Mouse (Mus musculus) midbrain, embryonic 11.5 days (tissue): ENCODE measurements around the gene Polr3b. TPM values are rescaled to one million over a fixed set of nuclear protein-coding genes. Genes with fewer than 3 reads are reported as not detected.

Source experiments
- ATAC-seq: fragments of 200-750 bp; cut with Nextera tagmentation; 2 replicates; pipeline ENCODE4 v1.8.0; 2017; ENCODE audit warnings: moderate TSS enrichment, moderate library complexity; ENCODE audit not compliant: low FRiP score
- DNase-seq: peaks from one replicate; pipeline ENCODE4 v3.0.0; 2015; ENCODE audit warnings: low spot score; ENCODE audit errors: missing footprints
- H3K27ac ChIP-seq: fragments of 300-500 bp; sonication (generic); 2 replicates; pipeline ENCODE4 v1.5.1; 2014; ENCODE audit warnings: low read depth, low read length
- H3K27me3 ChIP-seq: fragments of 300-500 bp; sonication (generic); 2 replicates; pipeline ENCODE4 v1.6.1; 2014; ENCODE audit warnings: mild to moderate bottlenecking, low read length, moderate library complexity, mixed read lengths; ENCODE audit not compliant: control insufficient read depth, insufficient read depth
- H3K36me3 ChIP-seq: fragments of 300-500 bp; sonication (generic); 2 replicates; pipeline ENCODE4 v1.6.1; 2014; ENCODE audit warnings: mild to moderate bottlenecking, low read length, moderate library complexity, mixed read lengths; ENCODE audit not compliant: control insufficient read depth, insufficient read depth
- H3K4me1 ChIP-seq: fragments of 300-500 bp; sonication (generic); 2 replicates; pipeline ENCODE4 v1.6.1; 2014; ENCODE audit warnings: low read length; ENCODE audit not compliant: control insufficient read depth, insufficient read depth
- H3K4me2 ChIP-seq: fragments of 300-500 bp; sonication (generic); 2 replicates; pipeline ENCODE4 v1.6.1; 2014; ENCODE audit warnings: mild to moderate bottlenecking, moderate library complexity
- H3K4me3 ChIP-seq: fragments of 300-500 bp; sonication (generic); 2 replicates; pipeline ENCODE4 v1.5.1; 2014; ENCODE audit warnings: low read depth, low read length
- H3K9ac ChIP-seq: fragments of 300-500 bp; sonication (generic); 2 replicates; pipeline ENCODE4 v1.6.1; 2014; ENCODE audit warnings: low read length
- H3K9me3 ChIP-seq: fragments of 300-500 bp; sonication (generic); 2 replicates; pipeline ENCODE4 v1.6.1; 2016; ENCODE audit warnings: low read length; ENCODE audit not compliant: control insufficient read depth
- WGBS: fragments of 180-500 bp; shearing (Covaris S2); extraction: QIAGEN DNeasy Blood & Tissue Kit; methylation state at CpG from one replicate; pipeline ENCODE4 v1.1.7; 2014; 5-methylcytosine and 5-hydroxymethylcytosine counted together
- polyA plus RNA-seq: library from polyadenylated mRNA; unstranded; fragments of >200 nt; fragmentation: Nextera tagmentation; extraction: Ambion mirVana; gene quantifications from 2 replicates; pipeline ENCODE4 v1.2.1, GENCODE M21; 2014

The Polr3b gene
- polyA plus RNA-seq, 1 experiment from 2014 or later, result 16.0 TPM

GRCm38 (mm10) chr10:84772380-84773130 lies 150.5 kb downstream of the Polr3b start:
- DNase-seq (peak; percentile 82), ATAC-seq (peak; percentile 59)
- Histone ChIP-seq H3K9me3 (no peaks in the 10 kb centered on the region), H3K27ac (no peak overlapping the region), H3K4me2 (no peak overlapping the region), H3K9ac (no peak overlapping the region), H3K27me3 (no peaks in the 10 kb centered on the region), H3K36me3 (no peaks in the 10 kb centered on the region), H3K4me3 (no peak overlapping the region), H3K4me1 (peaks cover 10% of the 10 kb centered on the region)
- WGBS, result 86% methylated on average over 4 of the region's 4 CpGs

DNA sequence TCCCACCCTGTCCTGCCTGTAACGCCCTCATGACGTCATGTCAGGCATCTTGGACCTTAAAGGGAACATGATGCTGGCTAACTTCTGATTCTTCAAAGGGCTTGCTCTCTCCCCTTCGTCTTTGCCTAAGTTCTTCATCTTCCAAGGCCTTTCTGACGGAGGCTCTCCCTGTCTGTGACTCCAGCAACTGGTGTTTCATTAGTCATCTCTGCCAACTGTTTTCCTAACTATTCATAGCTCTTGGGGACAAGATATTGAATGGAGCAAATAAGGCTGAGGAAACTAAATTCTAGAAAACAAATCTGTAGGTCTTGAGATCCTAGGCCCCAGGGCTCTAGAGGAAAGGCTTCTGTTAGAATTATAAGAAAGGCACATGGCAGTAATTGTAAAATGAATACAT lies 151.8 kb downstream of the Polr3b start:
- Histone ChIP-seq H3K9me3 (no peaks in the 10 kb centered on the region), H3K4me1 (peaks cover 10% of the 10 kb centered on the region), H3K4me2 (no peak overlapping the region), H3K9ac (no peak overlapping the region), H3K27ac (no peak overlapping the region), H3K27me3 (no peaks in the 10 kb centered on the region), H3K4me3 (no peak overlapping the region), H3K36me3 (no peaks in the 10 kb centered on the region)
- WGBS, result 92% methylated on average over 4 of the region's 4 CpGs
- no peak for ATAC-seq
- no peak for DNase-seq

DNA sequence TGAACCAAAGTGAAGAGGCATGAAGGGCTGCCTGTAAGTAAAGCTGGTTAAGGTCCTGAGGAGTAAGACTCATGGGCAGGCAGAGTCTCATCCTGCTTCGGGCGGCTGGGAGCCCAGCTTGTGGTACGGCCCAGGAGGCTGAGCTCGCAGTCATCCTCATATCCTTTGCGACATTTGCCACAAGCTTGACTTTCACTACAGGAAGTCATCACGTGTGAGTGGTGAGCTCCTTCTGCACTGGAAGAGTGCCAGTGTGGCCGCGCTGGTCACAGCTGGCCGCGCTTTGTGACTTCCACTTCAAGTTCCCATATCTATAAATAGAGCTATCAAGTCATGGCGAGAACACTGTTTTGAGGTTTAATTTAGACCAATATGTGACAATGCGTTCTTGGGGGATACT lies 152.5 kb downstream of the Polr3b start:
- Histone ChIP-seq H3K4me3 (no peak overlapping the region), H3K27me3 (no peaks in the 10 kb centered on the region), H3K4me2 (no peak overlapping the region), H3K9me3 (no peaks in the 10 kb centered on the region), H3K9ac (no peak overlapping the region), H3K36me3 (no peaks in the 10 kb centered on the region), H3K27ac (no peak overlapping the region), H3K4me1 (peaks cover 10% of the 10 kb centered on the region)
- DNase-seq (no peak), ATAC-seq (no peak)
- WGBS, result 93% methylated on average over 12 of the region's 12 CpGs

Other genes starting within 250 kb of the Polr3b start
- gene Nuak1, start 181.7 kb upstream of the Polr3b start, polyA plus RNA-seq, result 4.8 TPM in 2 replicates
- gene Ckap4, start 88.2 kb upstream of the Polr3b start, polyA plus RNA-seq, result 83.6 and 89.2 TPM in 2 replicates
- gene Tcp11l2, start 45.7 kb upstream of the Polr3b start, polyA plus RNA-seq, result 9.4 and 10.7 TPM in 2 replicates
- 64.7 and 68.0 TPM in 2 replicates for gene Rfx4, start 133.8 kb downstream of the Polr3b start, polyA plus RNA-seq